Mouse (Mus musculus): ENCODE results near the gene Hoxd12.

DNA sequence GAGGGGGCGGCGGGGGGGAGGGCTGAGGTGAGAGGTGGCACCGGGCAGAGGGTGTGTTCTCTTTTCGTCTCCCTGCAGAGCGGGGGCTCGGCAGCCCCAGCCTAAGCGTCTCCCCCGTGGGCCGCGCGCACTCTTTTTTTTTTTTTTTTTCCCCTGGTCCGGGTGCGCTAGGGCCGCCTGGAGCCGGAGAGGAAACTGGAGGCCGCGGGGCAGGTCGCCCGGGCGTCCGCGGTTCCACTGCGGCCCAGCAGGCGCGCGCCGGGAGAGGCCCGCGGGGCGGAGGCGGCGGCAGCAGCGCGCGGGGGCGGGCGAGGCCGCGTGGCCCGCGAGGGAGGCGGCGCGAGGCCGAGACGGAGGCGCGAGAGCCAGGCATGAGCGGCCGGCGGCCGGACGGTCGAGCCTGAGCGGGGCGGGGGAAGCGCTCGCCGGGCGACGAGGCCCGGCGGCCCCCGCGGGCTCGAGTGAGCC, 30.2 kb downstream of the Hoxd12 start:
- TF ChIP-seq POLR2A (IDR thresholded peaks at IDR 0.05; ENCODE audit: low read depth, low read length), result no peak
- TF ChIP-seq CTCF (conservative IDR thresholded peaks at IDR 0.05; ENCODE audit: insufficient read depth, insufficient read length, low read depth, low read length), result no peak
